Mouse (Mus musculus) lung, adult 2 months (tissue): ENCODE results near the gene Epb41l3.

ENCODE experiments used
- CTCF ChIP-seq: fragments of 200-500 bp; IDR thresholded peaks from 2 replicates; pipeline ENCODE4 v1.5.1; 2011; ENCODE audit warnings: mild to moderate bottlenecking, low read length, control low read depth; ENCODE audit not compliant: insufficient read depth
- POLR2A ChIP-seq: fragments of 200-500 bp; IDR thresholded peaks from 2 replicates; pipeline ENCODE4 v1.6.1; 2011; ENCODE audit warnings: low read depth, mild to moderate bottlenecking, control low read depth, low read length, borderline replicate concordance; ENCODE audit errors: extremely low read depth

DNA sequence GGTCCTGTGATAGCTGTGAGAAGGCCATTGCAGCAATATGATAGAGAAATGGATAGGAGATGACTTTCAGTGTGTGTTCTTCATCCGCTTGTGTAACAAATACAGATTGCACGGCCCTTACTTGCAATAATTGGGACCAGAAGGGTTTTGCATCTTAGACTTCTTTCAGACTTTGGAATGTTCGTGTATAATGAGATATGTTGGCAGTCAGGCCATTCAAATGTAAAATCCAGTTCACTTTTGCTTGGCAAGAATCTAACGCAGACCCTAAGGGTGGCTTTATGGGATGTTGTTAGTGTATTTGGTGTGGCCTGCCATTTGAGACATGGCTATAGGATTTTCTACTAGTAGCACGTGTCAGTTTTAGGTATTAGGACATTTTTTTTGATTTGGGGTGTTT, 102.5 kb downstream of the Epb41l3 start:
- TF ChIP-seq CTCF (no peak), POLR2A (no peak)
